Mouse (Mus musculus): Measurements from ENCODE around the gene Map1s. TPM values are rescaled to one million over a fixed set of nuclear protein-coding genes. Genes with fewer than 3 reads are reported as not detected.

Gene Map1s
- polyA plus RNA-seq, 1 experiment from 2014 or later = 60.8 TPM

DNA sequence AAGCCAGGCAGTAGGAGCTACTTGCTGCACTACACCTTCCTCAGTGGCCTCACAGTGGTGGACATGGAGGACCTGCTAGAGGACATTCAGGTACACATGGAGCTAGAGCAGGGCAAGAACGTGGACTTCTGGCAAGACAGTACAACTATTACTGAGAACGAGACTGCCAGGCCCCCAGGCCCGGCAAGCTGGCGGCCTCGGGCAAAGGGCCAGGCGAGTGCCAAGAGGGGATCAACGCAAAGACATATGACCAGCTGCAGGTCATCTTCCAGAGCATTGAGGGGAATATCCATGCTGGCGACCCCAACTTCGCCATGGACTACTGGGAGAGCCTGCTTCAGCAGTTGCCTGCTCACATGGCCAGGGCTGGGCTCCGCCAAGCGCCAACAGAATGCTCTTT is 26.0 kb downstream of the Map1s start:
- peaks cover 14% of the 10 kb centered on the region for H3K36me3 ChIP-seq
- H3K4me3 ChIP-seq = no peak overlapping the region
- H3K9me3 ChIP-seq (replicated peaks) = no peaks in the 10 kb centered on the region
- H3K4me1 ChIP-seq = no peaks in the 10 kb centered on the region
- no peak overlapping the region for H3K9ac ChIP-seq
- WGBS = 93% methylated on average over 11 of the region's 11 CpGs
- no peak overlapping the region for H3K4me2 ChIP-seq (replicated peaks)
- H3K27me3 ChIP-seq = no peaks in the 10 kb centered on the region
- no peak for ATAC-seq (ENCODE audit: low FRiP score)
- H3K27ac ChIP-seq = no peak overlapping the region

- WGBS = 91% methylated on average over 4 of the region's 4 CpGs
- Histone ChIP-seq H3K27ac (no peak overlapping the region), H3K4me1 (no peaks in the 10 kb centered on the region), H3K4me2 (replicated peaks) (no peak overlapping the region), H3K9me3 (replicated peaks) (no peaks in the 10 kb centered on the region), H3K36me3 (peaks cover 14% of the 10 kb centered on the region), H3K9ac (no peak overlapping the region), H3K4me3 (no peak overlapping the region), H3K27me3 (no peaks in the 10 kb centered on the region)
- ATAC-seq (ENCODE audit: low FRiP score) = no peak
Measured at GRCm38 (mm10) chr8:70933036-70933435, 27.3 kb downstream of the Map1s start.

- Histone ChIP-seq H3K4me2 (replicated peaks) (no peak overlapping the region), H3K36me3 (peaks cover 14% of the 10 kb centered on the region), H3K27me3 (no peaks in the 10 kb centered on the region), H3K4me1 (no peaks in the 10 kb centered on the region), H3K4me3 (no peak overlapping the region), H3K9ac (no peak overlapping the region), H3K9me3 (replicated peaks) (no peaks in the 10 kb centered on the region), H3K27ac (no peak overlapping the region)
- WGBS = 76% methylated on average over 7 of the region's 7 CpGs
- ATAC-seq (ENCODE audit: low FRiP score) = no peak
Measured at GRCm38 (mm10) chr8:70934786-70935185, 29.1 kb downstream of the Map1s start.

DNA sequence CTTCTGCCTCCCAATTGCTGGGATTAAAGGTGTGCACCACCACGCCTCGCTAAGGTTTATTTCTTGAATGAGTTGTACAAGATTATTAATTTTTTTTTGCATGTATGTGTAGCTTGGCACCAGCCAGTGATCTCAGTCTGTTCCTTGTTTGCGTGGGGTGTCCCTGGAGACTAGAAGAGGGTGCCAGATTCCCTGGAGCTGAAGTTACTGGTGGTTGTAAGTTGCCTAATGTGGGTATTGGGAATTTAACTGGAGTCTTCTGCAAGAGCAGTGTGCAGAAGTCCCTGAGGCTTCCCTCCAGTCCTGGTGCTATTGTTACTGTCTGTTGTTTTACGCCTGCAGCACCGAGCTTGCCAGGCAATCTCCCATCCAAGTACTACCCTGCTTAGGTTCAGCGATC is 31.5 kb downstream of the Map1s start:
- ATAC-seq (ENCODE audit: low FRiP score) = no peak
- Histone ChIP-seq H3K4me1 (no peaks in the 10 kb centered on the region), H3K4me2 (replicated peaks) (no peak overlapping the region), H3K27ac (no peak overlapping the region), H3K4me3 (no peak overlapping the region), H3K9ac (no peak overlapping the region), H3K27me3 (no peaks in the 10 kb centered on the region), H3K9me3 (replicated peaks) (no peaks in the 10 kb centered on the region), H3K36me3 (0 out of 2 replicates have a peak, but pooled peaks cover 1% of the 10 kb centered on the region)
- 84% methylated on average over 6 of the region's 6 CpGs for WGBS

DNA sequence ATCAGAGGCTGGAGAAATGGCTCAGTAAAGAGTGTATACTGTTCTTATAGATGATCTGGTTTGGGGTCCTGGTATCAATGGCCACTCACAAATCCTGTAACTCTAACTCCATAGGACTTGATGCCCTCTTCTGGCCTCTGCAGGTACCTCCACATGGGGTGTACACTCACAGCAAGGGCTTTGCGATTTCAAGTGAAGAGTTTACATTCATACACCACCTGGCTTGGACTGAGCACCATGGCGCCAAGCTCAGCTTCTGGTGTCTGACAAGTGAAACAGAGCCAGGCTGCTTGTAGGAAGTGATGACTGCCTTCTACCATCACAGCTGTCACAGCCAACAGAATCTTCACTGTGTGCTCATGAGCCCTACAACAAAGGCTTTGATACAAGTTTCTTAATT is 35.7 kb downstream of the Map1s start:
- Histone ChIP-seq H3K9ac (no peak overlapping the region), H3K4me3 (no peak overlapping the region), H3K4me1 (no peaks in the 10 kb centered on the region), H3K36me3 (no peaks in the 10 kb centered on the region), H3K9me3 (replicated peaks) (no peaks in the 10 kb centered on the region), H3K27ac (no peak overlapping the region), H3K27me3 (no peaks in the 10 kb centered on the region), H3K4me2 (replicated peaks) (no peak overlapping the region)
- 65% methylated on average over 2 of the region's 2 CpGs for WGBS
- no peak for ATAC-seq (ENCODE audit: low FRiP score)

- WGBS = 47% methylated on average over 1 of the region's 1 CpGs
- Histone ChIP-seq H3K9ac (no peak overlapping the region), H3K4me1 (no peaks in the 10 kb centered on the region), H3K27me3 (no peaks in the 10 kb centered on the region), H3K27ac (no peak overlapping the region), H3K4me2 (replicated peaks) (no peak overlapping the region), H3K9me3 (replicated peaks) (no peaks in the 10 kb centered on the region), H3K36me3 (no peaks in the 10 kb centered on the region), H3K4me3 (no peak overlapping the region)
- ATAC-seq (ENCODE audit: low FRiP score) = no peak
Measured at GRCm38 (mm10) chr8:70943187-70943586, 37.5 kb downstream of the Map1s start.

GRCm38 (mm10) chr8:70949847-70950246 is 44.1 kb downstream of the Map1s start:
- Histone ChIP-seq H3K4me3 (no peak overlapping the region), H3K9me3 (replicated peaks) (no peaks in the 10 kb centered on the region), H3K4me1 (no peaks in the 10 kb centered on the region), H3K27me3 (no peaks in the 10 kb centered on the region), H3K4me2 (replicated peaks) (no peak overlapping the region), H3K36me3 (no peaks in the 10 kb centered on the region), H3K9ac (no peak overlapping the region), H3K27ac (no peak overlapping the region)
- no peak for ATAC-seq (ENCODE audit: low FRiP score)
- 81% methylated on average over 1 of the region's 1 CpGs for WGBS

GRCm38 (mm10) chr8:70960703-70961472 is 55.2 kb downstream of the Map1s start:
- WGBS = 85% methylated on average over 14 of the region's 14 CpGs

GRCm38 (mm10) chr8:70964159-70964558 is 58.4 kb downstream of the Map1s start:
- Histone ChIP-seq H3K4me2 (replicated peaks) (no peak overlapping the region), H3K36me3 (no peaks in the 10 kb centered on the region), H3K27me3 (peaks cover 2% of the 10 kb centered on the region; the same call in 1 of the 2 replicates), H3K4me1 (no peaks in the 10 kb centered on the region), H3K9ac (no peak overlapping the region), H3K9me3 (replicated peaks) (no peaks in the 10 kb centered on the region), H3K4me3 (no peak overlapping the region), H3K27ac (no peak overlapping the region)
- ATAC-seq (ENCODE audit: low FRiP score) = no peak
- 14% methylated on average over 3 of the region's 3 CpGs for WGBS

More at GRCm38 (mm10) chr8:70960703-70961472, 55.2 kb downstream of the Map1s start:
- H3K4me1 ChIP-seq = no peaks in the 10 kb centered on the region
- peaks cover 2% of the 10 kb centered on the region; the same call in 1 of the 2 replicates for H3K27me3 ChIP-seq
- H3K4me2 ChIP-seq (replicated peaks) = no peak overlapping the region
- no peak overlapping the region for H3K4me3 ChIP-seq
- H3K27ac ChIP-seq = no peak overlapping the region
- H3K9ac ChIP-seq = no peak overlapping the region
- no peaks in the 10 kb centered on the region for H3K9me3 ChIP-seq (replicated peaks)
- ATAC-seq (ENCODE audit: low FRiP score) = no peak
- no peaks in the 10 kb centered on the region for H3K36me3 ChIP-seq

- H3K9ac ChIP-seq = no peak overlapping the region
- peaks cover 2% of the 10 kb centered on the region; the same call in 1 of the 2 replicates for H3K27me3 ChIP-seq
- H3K27ac ChIP-seq = no peak overlapping the region
- no peak overlapping the region for H3K4me2 ChIP-seq (replicated peaks)
- no peak for ATAC-seq (ENCODE audit: low FRiP score)
- no peaks in the 10 kb centered on the region for H3K9me3 ChIP-seq (replicated peaks)
- no peak overlapping the region for H3K4me3 ChIP-seq
- no peaks in the 10 kb centered on the region for H3K4me1 ChIP-seq
- H3K36me3 ChIP-seq = no peaks in the 10 kb centered on the region
Measured at GRCm38 (mm10) chr8:70964861-70965260, 59.1 kb downstream of the Map1s start.

MicroRNAs within 50 kb of the gene (microRNA counts, 519-probe panel; counts per million panel counts)
- 470 counts per million, percentile 58 among the panel's probes with 10 or more counts for microRNA mmu-miR-1969

Small RNAs within 50 kb of the gene (microRNA-seq; reads per million reads assigned to microRNA genes)
- gene Mir1969 (7.6 reads per million, percentile 17 among the genes with 10 or more reads in this experiment), gene Mir7067 (1.4 reads per million)

Other genes with a start within 250 kb of the Map1s start
- gene Pgpep1, start 245.5 kb upstream of the Map1s start, polyA plus RNA-seq (2016; fragmentation: Nextera tagmentation; extraction: Ambion mirVana) = 101 and 125 TPM in 2 replicates
- 227 and 231 TPM in 2 replicates for gene Lsm4, start 232.7 kb upstream of the Map1s start, polyA plus RNA-seq (2016; fragmentation: Nextera tagmentation; extraction: Ambion mirVana)
- gene Jund, start 207.0 kb upstream of the Map1s start, polyA plus RNA-seq (2016; fragmentation: Nextera tagmentation; extraction: Ambion mirVana) = 186 and 217 TPM in 2 replicates
- gene Iqcn, start 202.5 kb upstream of the Map1s start, polyA plus RNA-seq (2016; fragmentation: Nextera tagmentation; extraction: Ambion mirVana) = 0.05 TPM in 1 of 2 replicates, not detected in the other
- not detected in 2 replicates for gene Gm3336, start 187.4 kb upstream of the Map1s start, polyA plus RNA-seq (2016; fragmentation: Nextera tagmentation; extraction: Ambion mirVana)
- 0.26 and 0.39 TPM in 2 replicates for gene Pde4c, start 182.2 kb upstream of the Map1s start, polyA plus RNA-seq (2016; fragmentation: Nextera tagmentation; extraction: Ambion mirVana)
- 126 and 134 TPM in 2 replicates for gene Rab3a, start 151.3 kb upstream of the Map1s start, polyA plus RNA-seq (2016; fragmentation: Nextera tagmentation; extraction: Ambion mirVana)
- gene Mpv17l2, start 145.0 kb upstream of the Map1s start, polyA plus RNA-seq (2016; fragmentation: Nextera tagmentation; extraction: Ambion mirVana) = 38.2 and 38.3 TPM in 2 replicates
- gene Pik3r2, start 129.2 kb upstream of the Map1s start, polyA plus RNA-seq (2016; fragmentation: Nextera tagmentation; extraction: Ambion mirVana) = 84.5 and 85.5 TPM in 2 replicates
- gene Mast3, start 100.9 kb upstream of the Map1s start, polyA plus RNA-seq (2016; fragmentation: Nextera tagmentation; extraction: Ambion mirVana) = 16.0 and 17.7 TPM in 2 replicates
- not detected in 2 replicates for gene Il12rb1, start 97.5 kb upstream of the Map1s start, polyA plus RNA-seq (2016; fragmentation: Nextera tagmentation; extraction: Ambion mirVana)
- gene Arrdc2, start 66.2 kb upstream of the Map1s start, polyA plus RNA-seq (2016; fragmentation: Nextera tagmentation; extraction: Ambion mirVana) = 9.8 and 11.1 TPM in 2 replicates
- 22.1 and 23.8 TPM in 2 replicates for gene Kcnn1, start 42.7 kb upstream of the Map1s start, polyA plus RNA-seq (2016; fragmentation: Nextera tagmentation; extraction: Ambion mirVana)
- 131 and 139 TPM in 2 replicates for gene Ccdc124, start 32.0 kb upstream of the Map1s start, polyA plus RNA-seq (2016; fragmentation: Nextera tagmentation; extraction: Ambion mirVana)
- gene Slc5a5, start 13.2 kb upstream of the Map1s start, polyA plus RNA-seq (2016; fragmentation: Nextera tagmentation; extraction: Ambion mirVana) = 0.25 and 0.68 TPM in 2 replicates
- 2,266 and 2,767 TPM in 2 replicates for gene Rpl18a, start 8.5 kb upstream of the Map1s start, polyA plus RNA-seq (2016; fragmentation: Nextera tagmentation; extraction: Ambion mirVana)